Mouse (Mus musculus) neural tube, embryonic 12.5 days (tissue): Measurements from ENCODE around the gene Cnot8. TPM values are rescaled to one million over a fixed set of nuclear protein-coding genes. Genes with fewer than 3 reads are reported as not detected.
A peak's percentile ranks its signal among the peaks of the same experiment; 100 is the strongest.
"Not testable (repeated sequence)": the region's sequence is repeated elsewhere in the genome, so short reads cannot be mapped to it uniquely, and the experiment has no call there.

Experiments
- ATAC-seq: fragments of 200-750 bp; cut with Nextera tagmentation; 2 replicates; pipeline ENCODE4 v1.8.0; 2017; ENCODE audit warnings: low read depth, mild to moderate bottlenecking, moderate TSS enrichment, moderate library complexity; ENCODE audit not compliant: low FRiP score
- H3K27ac ChIP-seq: fragments of 300-500 bp; sonication (generic); 2 replicates; pipeline ENCODE4 v1.5.1; 2016
- H3K27me3 ChIP-seq: fragments of 300-500 bp; sonication (generic); replicated peaks from 2 replicates; pipeline ENCODE4 v1.6.1; 2016; ENCODE audit warnings: mild to moderate bottlenecking
- H3K36me3 ChIP-seq: fragments of 300-500 bp; sonication (generic); 2 replicates; pipeline ENCODE4 v1.6.1; 2016; ENCODE audit warnings: mild to moderate bottlenecking
- H3K4me1 ChIP-seq: fragments of 300-500 bp; sonication (generic); 2 replicates; pipeline ENCODE4 v1.6.1; 2016
- H3K4me2 ChIP-seq: fragments of 300-500 bp; sonication (generic); replicated peaks from 2 replicates; pipeline ENCODE4 v1.6.1; 2016; ENCODE audit warnings: mild to moderate bottlenecking
- H3K4me3 ChIP-seq: fragments of 300-500 bp; sonication (generic); 2 replicates; pipeline ENCODE4 v1.5.1; 2016
- H3K9ac ChIP-seq: fragments of 300-500 bp; sonication (generic); 2 replicates; pipeline ENCODE4 v1.6.1; 2016; ENCODE audit warnings: mild to moderate bottlenecking
- H3K9me3 ChIP-seq: fragments of 300-500 bp; sonication (generic); 2 replicates; pipeline ENCODE4 v1.6.1; 2016; ENCODE audit warnings: mild to moderate bottlenecking
- WGBS: fragments of 180-500 bp; shearing (Covaris S2); methylation state at CpG from one replicate; pipeline ENCODE4 v1.1.7; 2016; 5-methylcytosine and 5-hydroxymethylcytosine counted together
- polyA plus RNA-seq: library from polyadenylated mRNA; unstranded; fragments of >200 nt; fragmentation: Nextera tagmentation; extraction: Ambion mirVana; gene quantifications from 2 replicates; pipeline ENCODE4 v1.2.1, GENCODE M21; 2016

The Cnot8 gene
- polyA plus RNA-seq, 1 experiment from 2014 or later = 116 TPM

- no peak overlapping the region for H3K27ac ChIP-seq
- H3K27me3 ChIP-seq = peaks cover 18% of the 10 kb centered on the region; the same call in 1 of the 2 replicates
- no peaks in the 10 kb centered on the region for H3K9me3 ChIP-seq
- no peaks in the 10 kb centered on the region for H3K36me3 ChIP-seq
- 83% methylated on average over 5 of the region's 5 CpGs for WGBS
- H3K9ac ChIP-seq = no peak overlapping the region
- peaks cover 9% of the 10 kb centered on the region; the same call in 1 of the 2 replicates for H3K4me1 ChIP-seq
- no peak for ATAC-seq
- no peak overlapping the region for H3K4me2 ChIP-seq
- H3K4me3 ChIP-seq = no peak overlapping the region
These were observed 7.8 kb upstream of the Cnot8 start for GRCm38 (mm10) chr11:58096160-58096559.

GRCm38 (mm10) chr11:58096821-58097620 is 6.9 kb upstream of the Cnot8 start:
- no peak overlapping the region for H3K27ac ChIP-seq
- peaks cover 9% of the 10 kb centered on the region; the same call in 1 of the 2 replicates for H3K4me1 ChIP-seq
- peaks cover 18% of the 10 kb centered on the region; the same call in 1 of the 2 replicates for H3K27me3 ChIP-seq
- H3K9me3 ChIP-seq = no peaks in the 10 kb centered on the region
- H3K36me3 ChIP-seq = no peaks in the 10 kb centered on the region
- ATAC-seq = no peak
- no peak overlapping the region for H3K9ac ChIP-seq
- WGBS = 53% methylated on average over 20 of the region's 20 CpGs
- peak overlapping the region; percentile 71 for H3K4me2 ChIP-seq
- H3K4me3 ChIP-seq = peak overlapping the region; percentile 27; the same call in 1 of the 2 replicates

GRCm38 (mm10) chr11:58097621-58098365 is 6.2 kb upstream of the Cnot8 start:
- WGBS = 4% methylated on average over 32 of the region's 38 CpGs
- peaks cover 7% of the 10 kb centered on the region; the same call in 1 of the 2 replicates for H3K4me1 ChIP-seq
- H3K36me3 ChIP-seq = no peaks in the 10 kb centered on the region
- no peaks in the 10 kb centered on the region for H3K9me3 ChIP-seq
- peaks cover 18% of the 10 kb centered on the region; the same call in 1 of the 2 replicates for H3K27me3 ChIP-seq
- H3K9ac ChIP-seq = peak overlapping the region; percentile 40; the same call in 1 of the 2 replicates
- peak; percentile 41; the same call in 1 of the 2 replicates for ATAC-seq
- no peak overlapping the region for H3K27ac ChIP-seq
- H3K4me3 ChIP-seq = peak overlapping the region; percentile 27
- H3K4me2 ChIP-seq = peak overlapping the region; percentile 71

- Histone ChIP-seq H3K4me2 (0 out of 2 replicates have a peak overlapping the region, but pooled peaks have one; percentile 71), H3K27me3 (peaks cover 18% of the 10 kb centered on the region; the same call in 1 of the 2 replicates)
- H3K27ac ChIP-seq, H3K4me3 ChIP-seq, H3K9ac ChIP-seq, H3K36me3 ChIP-seq, H3K9me3 ChIP-seq, ATAC-seq, H3K4me1 ChIP-seq: not testable (repeated sequence)
- 70% methylated on average over 5 of the region's 5 CpGs for WGBS
These were observed 5.6 kb upstream of the Cnot8 start for GRCm38 (mm10) chr11:58098366-58098720.

GRCm38 (mm10) chr11:58100006-58100405 is 3.9 kb upstream of the Cnot8 start:
- ATAC-seq = no peak
- 83% methylated on average over 2 of the region's 2 CpGs for WGBS
- peaks cover 15% of the 10 kb centered on the region for H3K4me1 ChIP-seq
- H3K36me3 ChIP-seq = no peaks in the 10 kb centered on the region
- no peak overlapping the region for H3K27ac ChIP-seq
- H3K4me3 ChIP-seq = no peak overlapping the region
- no peaks in the 10 kb centered on the region for H3K9me3 ChIP-seq
- H3K9ac ChIP-seq = no peak overlapping the region
- H3K27me3 ChIP-seq = peaks cover 18% of the 10 kb centered on the region; the same call in 1 of the 2 replicates
- no peak overlapping the region for H3K4me2 ChIP-seq

- Histone ChIP-seq H3K4me2 (no peak overlapping the region), H3K36me3 (no peaks in the 10 kb centered on the region), H3K27me3 (peaks cover 14% of the 10 kb centered on the region; the same call in 1 of the 2 replicates), H3K9ac (no peak overlapping the region), H3K27ac (no peak overlapping the region), H3K4me1 (peaks cover 20% of the 10 kb centered on the region), H3K9me3 (no peaks in the 10 kb centered on the region), H3K4me3 (no peak overlapping the region)
- WGBS = 85% methylated on average over 4 of the region's 4 CpGs
- ATAC-seq = no peak
These were observed 2.7 kb upstream of the Cnot8 start for GRCm38 (mm10) chr11:58101194-58101720.

GRCm38 (mm10) chr11:58102146-58102545 is 1.8 kb upstream of the Cnot8 start:
- ATAC-seq = no peak
- no peaks in the 10 kb centered on the region for H3K36me3 ChIP-seq
- H3K4me2 ChIP-seq = no peak overlapping the region
- no peaks in the 10 kb centered on the region for H3K9me3 ChIP-seq
- no peak overlapping the region for H3K27ac ChIP-seq
- peaks cover 20% of the 10 kb centered on the region for H3K4me1 ChIP-seq
- 88% methylated on average over 3 of the region's 3 CpGs for WGBS
- peaks cover 13% of the 10 kb centered on the region; the same call in 1 of the 2 replicates for H3K27me3 ChIP-seq
- no peak overlapping the region for H3K4me3 ChIP-seq
- no peak overlapping the region for H3K9ac ChIP-seq

- no peaks in the 10 kb centered on the region for H3K9me3 ChIP-seq
- 89% methylated on average over 9 of the region's 9 CpGs for WGBS
- H3K4me2 ChIP-seq = peak overlapping the region; percentile 85
- H3K27me3 ChIP-seq = peaks cover 7% of the 10 kb centered on the region; the same call in 1 of the 2 replicates
- H3K4me3 ChIP-seq = 0 out of 2 replicates have a peak overlapping the region, but pooled peaks have one; percentile 92
- H3K9ac ChIP-seq = no peak overlapping the region; the same call in 1 of the 2 replicates
- ATAC-seq = no peak
- no peaks in the 10 kb centered on the region for H3K36me3 ChIP-seq
- no peak overlapping the region for H3K27ac ChIP-seq
- H3K4me1 ChIP-seq = peaks cover 20% of the 10 kb centered on the region
These were observed 1.2 kb upstream of the Cnot8 start for GRCm38 (mm10) chr11:58102581-58103343.

GRCm38 (mm10) chr11:58103344-58103653 is 654 bp upstream of the Cnot8 start:
- Histone ChIP-seq H3K9me3 (no peaks in the 10 kb centered on the region), H3K27ac (peak overlapping the region; percentile 68; the same call in 1 of the 2 replicates), H3K4me1 (peaks cover 19% of the 10 kb centered on the region), H3K4me3 (peak overlapping the region; percentile 92), H3K4me2 (peak overlapping the region; percentile 85), H3K36me3 (no peaks in the 10 kb centered on the region), H3K27me3 (0 out of 2 replicates have a peak, but pooled peaks cover 4% of the 10 kb centered on the region), H3K9ac (peak overlapping the region; percentile 87)
- peak; percentile 68 for ATAC-seq
- WGBS = 56% methylated on average over 13 of the region's 13 CpGs

GRCm38 (mm10) chr11:58104351-58104791 is 418 bp downstream of the Cnot8 start:
- peaks cover 19% of the 10 kb centered on the region for H3K4me1 ChIP-seq
- H3K4me2 ChIP-seq = peak overlapping the region; percentile 85
- peak overlapping the region; percentile 92 for H3K4me3 ChIP-seq
- H3K27me3 ChIP-seq = no peaks in the 10 kb centered on the region
- H3K9ac ChIP-seq = peak overlapping the region; percentile 87
- H3K9me3 ChIP-seq = no peaks in the 10 kb centered on the region
- peak overlapping the region; percentile 68 for H3K27ac ChIP-seq
- under 1% methylated on average over 24 of the region's 24 CpGs for WGBS
- peak; percentile 14 for ATAC-seq
- peaks cover under 1% of the 10 kb centered on the region; the same call in 1 of the 2 replicates for H3K36me3 ChIP-seq

GRCm38 (mm10) chr11:58107009-58107408 is 3.1 kb downstream of the Cnot8 start:
- H3K4me2 ChIP-seq = no peak overlapping the region
- 60% methylated on average over 3 of the region's 3 CpGs for WGBS
- no peak overlapping the region for H3K9ac ChIP-seq
- H3K4me3 ChIP-seq = no peak overlapping the region
- H3K4me1 ChIP-seq = peaks cover 19% of the 10 kb centered on the region
- no peak for ATAC-seq
- no peaks in the 10 kb centered on the region for H3K27me3 ChIP-seq
- H3K27ac ChIP-seq = no peak overlapping the region
- peaks cover 26% of the 10 kb centered on the region for H3K36me3 ChIP-seq
- no peaks in the 10 kb centered on the region for H3K9me3 ChIP-seq
